Mouse (Mus musculus) adrenal gland (tissue): ENCODE measurements around the gene Gpr162.
"Not testable (repeated sequence)": the region's sequence is repeated elsewhere in the genome, so short reads cannot be mapped to it uniquely, and the experiment has no call there.

Experiments used
- intact Hi-C: fragments of 180-260 bp; cut with DNase I; formaldehyde crosslinking; loops from one replicate; pipeline ENCODE4 v1.15.1; 2025

Gene Gpr162

GRCm38 (mm10) chr6:124814448-124814847 lies 49.3 kb downstream of the Gpr162 start:
- intact Hi-C loops, result no loop called here

- intact Hi-C loops, result no loop called here
Observed at GRCm38 (mm10) chr6:124813933-124814332, 49.9 kb downstream of the Gpr162 start, which contains the start of gene Tpi1. Gene Tpi1, minus strand, starts transcription at chr6:124814296.

GRCm38 (mm10) chr6:124813496-124813895 lies 50.3 kb downstream of the Gpr162 start:
- intact Hi-C loops, result no loop called here

GRCm38 (mm10) chr6:124812848-124813247 lies 50.9 kb downstream of the Gpr162 start:
- intact Hi-C loops, result no loop called here

GRCm38 (mm10) chr6:124811701-124812560 lies 51.9 kb downstream of the Gpr162 start:
- intact Hi-C loops, result no loop called here

- intact Hi-C loops, result no loop called here
Observed at GRCm38 (mm10) chr6:124811403-124811665, 52.4 kb downstream of the Gpr162 start.

GRCm38 (mm10) chr6:124810566-124811402 lies 53.0 kb downstream of the Gpr162 start:
- intact Hi-C loops, result not testable (repeated sequence)

GRCm38 (mm10) chr6:124809775-124810538 lies 53.8 kb downstream of the Gpr162 start:
- intact Hi-C loops, result no loop called here

GRCm38 (mm10) chr6:124809052-124809774 lies 54.6 kb downstream of the Gpr162 start:
- intact Hi-C loops, result no loop called here
